Comparison of ENCODE assay signal across 23 mouse cellular contexts in genomic region chr10:13782774-13783173, GRCm38 (mm10).
DNase-seq lines count a peak whose midpoint lies in the region; ATAC-seq and TF ChIP-seq lines count a peak whose summit lies in the region.
"Had no signal": no experiment of that assay in that cellular context is flagged by ENCODE, and none has a peak within 500 bp of the region (broad histone marks: within the 10 kb centered on the region; RNA-seq: fewer than 3 reads in every experiment).

No protein-coding gene starts in this region.

- no peak overlapping the region for H3K4me2 ChIP-seq in embryonic facial prominence, embryonic 14.5 days (ENCODE audit: low read depth, low read length)
- no peak overlapping the region for H3K4me2 ChIP-seq in kidney, embryonic 16.5 days (replicated peaks; ENCODE audit: low read depth, low read length)
- no peak overlapping the region for H3K4me2 ChIP-seq in stomach, embryonic 14.5 days (replicated peaks; ENCODE audit: low read depth, low read length)
- no peak overlapping the region for H3K4me2 ChIP-seq in stomach, postnatal 0 days (replicated peaks; ENCODE audit: low read depth)
- H3K4me2 ChIP-seq: heart, embryonic 15.5 days; limb, embryonic 12.5 days had no signal

- no peaks in the 10 kb centered on the region for H3K36me3 ChIP-seq in embryonic facial prominence, embryonic 14.5 days (ENCODE audit: control insufficient read depth, insufficient read depth, low read length)
- no peaks in the 10 kb centered on the region for H3K36me3 ChIP-seq in embryonic facial prominence, embryonic 10.5 days (replicated peaks)
- H3K36me3 ChIP-seq in kidney, embryonic 16.5 days (ENCODE audit: insufficient read depth, low read length), result peaks cover 3% of the 10 kb centered on the region; the same call in 1 of the 2 replicates
- no peaks in the 10 kb centered on the region for H3K36me3 ChIP-seq in stomach, embryonic 14.5 days (ENCODE audit: control insufficient read depth, insufficient read depth, low read length)
- no peaks in the 10 kb centered on the region for H3K36me3 ChIP-seq in stomach, postnatal 0 days (ENCODE audit: control insufficient read depth, insufficient read depth, low read length)
- H3K36me3 ChIP-seq: heart, embryonic 15.5 days; limb, embryonic 12.5 days had no signal

- H3K27ac ChIP-seq in embryonic facial prominence, embryonic 14.5 days (replicated peaks; ENCODE audit: low read depth, low read length), result no peak overlapping the region
- no peak overlapping the region for H3K27ac ChIP-seq in embryonic facial prominence, embryonic 10.5 days (replicated peaks)
- H3K27ac ChIP-seq in kidney, embryonic 16.5 days (ENCODE audit: low read length), result no peak overlapping the region
- H3K27ac ChIP-seq in stomach, embryonic 14.5 days (ENCODE audit: low read length), result no peak overlapping the region; the same call in 1 of the 2 replicates
- no peak overlapping the region for H3K27ac ChIP-seq in stomach, postnatal 0 days (replicated peaks)
- H3K27ac ChIP-seq: heart, adult 2 months; heart, embryonic 15.5 days; hindbrain, postnatal 0 days; limb, embryonic 12.5 days had no signal

- no peak overlapping the region for H3K9ac ChIP-seq in embryonic facial prominence, embryonic 14.5 days (ENCODE audit: low read depth, low read length)
- H3K9ac ChIP-seq in kidney, embryonic 16.5 days (replicated peaks; ENCODE audit: low read length), result no peak overlapping the region
- no peak overlapping the region for H3K9ac ChIP-seq in stomach, embryonic 14.5 days (replicated peaks; ENCODE audit: low read depth, low read length)
- no peak overlapping the region for H3K9ac ChIP-seq in stomach, postnatal 0 days (ENCODE audit: low read length)
- H3K9ac ChIP-seq: heart, embryonic 15.5 days; limb, embryonic 12.5 days had no signal

- no peak overlapping the region for H3K4me3 ChIP-seq in embryonic facial prominence, embryonic 14.5 days (ENCODE audit: low read depth, low read length)
- no peak overlapping the region for H3K4me3 ChIP-seq in embryonic facial prominence, embryonic 10.5 days
- no peak overlapping the region for H3K4me3 ChIP-seq in kidney, embryonic 16.5 days (ENCODE audit: low read length)
- H3K4me3 ChIP-seq in stomach, embryonic 14.5 days (ENCODE audit: low read depth, low read length), result no peak overlapping the region
- no peak overlapping the region for H3K4me3 ChIP-seq in stomach, postnatal 0 days (ENCODE audit: low read depth, low read length)
- H3K4me3 ChIP-seq: erythroblast, embryonic 14.5 days; heart, adult 2 months; heart, embryonic 15.5 days; limb, embryonic 12.5 days had no signal

- no peak for ATAC-seq in embryonic facial prominence, embryonic 14.5 days (ENCODE audit: low read depth)
- ATAC-seq in kidney, embryonic 16.5 days (ENCODE audit: low FRiP score, low TSS enrichment), result peak; percentile 76
- ATAC-seq in stomach, embryonic 14.5 days (ENCODE audit: insufficient number of reproducible peaks, insufficient read depth, low FRiP score, low read depth), result peak; percentile 63; the same call in 1 of the 2 replicates
- ATAC-seq in stomach, postnatal 0 days (ENCODE audit: low FRiP score, low TSS enrichment), result no peak
- ATAC-seq: forebrain, embryonic 14.5 days; hindbrain, postnatal 0 days; midbrain, embryonic 16.5 days had no signal

- peaks cover 6% of the 10 kb centered on the region for H3K4me1 ChIP-seq in embryonic facial prominence, embryonic 14.5 days (ENCODE audit: control insufficient read depth, insufficient read depth, low read length)
- no peaks in the 10 kb centered on the region for H3K4me1 ChIP-seq in embryonic facial prominence, embryonic 10.5 days
- no peaks in the 10 kb centered on the region for H3K4me1 ChIP-seq in kidney, embryonic 16.5 days (ENCODE audit: insufficient read depth, low read length)
- no peaks in the 10 kb centered on the region for H3K4me1 ChIP-seq in stomach, embryonic 14.5 days (ENCODE audit: control insufficient read depth, insufficient read depth, low read length)
- H3K4me1 ChIP-seq in stomach, postnatal 0 days (replicated peaks; ENCODE audit: control insufficient read depth, insufficient read depth), result no peaks in the 10 kb centered on the region
- H3K4me1 ChIP-seq: limb, embryonic 12.5 days had no signal

- TF ChIP-seq EP300 in stomach, postnatal 0 days (optimal IDR thresholded peaks at IDR 0.05), result no peak

- TF ChIP-seq CTCF in stomach, postnatal 0 days (IDR thresholded peaks at IDR 0.05; ENCODE audit: low read depth), result no peak

- H3K27me3 ChIP-seq in embryonic facial prominence, embryonic 14.5 days (replicated peaks; ENCODE audit: control insufficient read depth, insufficient read depth, low read length), result no peaks in the 10 kb centered on the region
- H3K27me3 ChIP-seq in embryonic facial prominence, embryonic 10.5 days (replicated peaks; ENCODE audit: low read depth, poor library complexity, severe bottlenecking), result no peaks in the 10 kb centered on the region
- no peaks in the 10 kb centered on the region for H3K27me3 ChIP-seq in kidney, embryonic 16.5 days (ENCODE audit: insufficient read depth, low read length)
- H3K27me3 ChIP-seq in stomach, embryonic 14.5 days (ENCODE audit: control insufficient read depth, insufficient read depth, low read length), result no peaks in the 10 kb centered on the region
- no peaks in the 10 kb centered on the region for H3K27me3 ChIP-seq in stomach, postnatal 0 days (ENCODE audit: control insufficient read depth, insufficient read depth, low read length)
- H3K27me3 ChIP-seq: heart, embryonic 15.5 days had no signal

- H3K9me3 ChIP-seq in embryonic facial prominence, embryonic 14.5 days (ENCODE audit: control insufficient read depth, low read length), result no peaks in the 10 kb centered on the region
- no peaks in the 10 kb centered on the region for H3K9me3 ChIP-seq in embryonic facial prominence, embryonic 10.5 days
- H3K9me3 ChIP-seq in kidney, embryonic 16.5 days (ENCODE audit: low read length), result no peaks in the 10 kb centered on the region
- no peaks in the 10 kb centered on the region for H3K9me3 ChIP-seq in stomach, embryonic 14.5 days (ENCODE audit: control insufficient read depth, low read depth, low read length)
- H3K9me3 ChIP-seq in stomach, postnatal 0 days (ENCODE audit: control insufficient read depth, low read length), result no peaks in the 10 kb centered on the region
- H3K9me3 ChIP-seq: heart, embryonic 15.5 days; limb, embryonic 12.5 days had no signal

- 68% methylated on average over 5 of the region's 5 CpGs for WGBS in embryonic facial prominence, embryonic 14.5 days
- WGBS in embryonic facial prominence, embryonic 10.5 days, result 92% methylated on average over 5 of the region's 5 CpGs
- WGBS in kidney, embryonic 16.5 days, result 24% methylated on average over 5 of the region's 5 CpGs
- WGBS in stomach, embryonic 14.5 days, result 57% methylated on average over 5 of the region's 5 CpGs
- 44% methylated on average over 5 of the region's 5 CpGs for WGBS in stomach, postnatal 0 days

- DNase-seq in embryonic facial prominence, embryonic 14.5 days (ENCODE audit: low spot score), result peak; percentile 68
- DNase-seq in embryonic facial prominence, embryonic 10.5 days (ENCODE audit: low spot score), result no peak
- no peak for DNase-seq in kidney, postnatal 25 days
- no peak for DNase-seq in stomach, postnatal 0 days (ENCODE audit: low spot score)
- no peak for DNase-seq in ovary, postnatal 10 days (ENCODE audit: low spot score)
- no peak for DNase-seq in T-cell, adult 2 months (ENCODE audit: low spot score)
- DNase-seq: adrenal gland, adult 8-10 months; cerebellum, adult 11-12 months; cerebellum, postnatal 25 days; gastrocnemius, postnatal 14 days; heart, adult 2 months; kidney, postnatal 36 days; layer of hippocampus, adult 9-11 months; lung, postnatal 10 days; thymus, postnatal 14 days had no signal

Comparison
In these comparisons a context has a peak if more than half of its experiments do, and no peak if none do; other contexts are left out.
1. ATAC-seq: peak in kidney, embryonic 16.5 days (single experiment) and stomach, embryonic 14.5 days (single experiment); none in embryonic facial prominence, embryonic 14.5 days (single experiment) and stomach, postnatal 0 days (single experiment).